8 mouse cellular contexts compared by ENCODE assay signal in genomic region chr11:12026638-12027037, GRCm38 (mm10). TPM values are rescaled to one million over a fixed set of nuclear protein-coding genes. Genes with fewer than 3 reads are reported as not detected.
DNase-seq lines count a peak whose midpoint lies in the region; ATAC-seq and TF ChIP-seq lines count a peak whose summit lies in the region.

No protein-coding gene starts in this region.

- 0 out of 2 replicates have a peak overlapping the region, but pooled peaks have one; percentile 54 for H3K27ac ChIP-seq in forebrain, embryonic 16.5 days (ENCODE audit: low read length)
- peak overlapping the region; percentile 57; the same call in 1 of the 2 replicates for H3K27ac ChIP-seq in neural tube, embryonic 13.5 days (replicated peaks)

- H3K27me3 ChIP-seq in forebrain, embryonic 16.5 days (replicated peaks; ENCODE audit: control insufficient read depth, insufficient read depth, low read length), result peaks cover 49% of the 10 kb centered on the region
- H3K27me3 ChIP-seq in neural tube, embryonic 13.5 days, result peaks cover 89% of the 10 kb centered on the region

- H3K36me3 ChIP-seq in forebrain, embryonic 16.5 days (ENCODE audit: control insufficient read depth, insufficient read depth), result 0 out of 2 replicates have a peak, but pooled peaks cover 2% of the 10 kb centered on the region
- H3K36me3 ChIP-seq in neural tube, embryonic 13.5 days, result peaks cover 10% of the 10 kb centered on the region

- no peak overlapping the region; the same call in 1 of the 2 replicates for H3K9ac ChIP-seq in forebrain, embryonic 16.5 days (replicated peaks; ENCODE audit: low read depth, low read length)
- peak overlapping the region; percentile 46 for H3K9ac ChIP-seq in neural tube, embryonic 13.5 days

- no peak; the same call in 1 of the 2 replicates for ATAC-seq in forebrain, embryonic 16.5 days
- peak; percentile 55 for ATAC-seq in neural tube, embryonic 13.5 days (ENCODE audit: low read depth)

- 50% methylated on average over 17 of the region's 17 CpGs for WGBS in forebrain, embryonic 16.5 days
- WGBS in neural tube, embryonic 13.5 days, result 46% methylated on average over 17 of the region's 17 CpGs

- H3K9me3 ChIP-seq in forebrain, embryonic 16.5 days (ENCODE audit: control insufficient read depth, low read length), result peaks cover 20% of the 10 kb centered on the region
- peaks cover 40% of the 10 kb centered on the region for H3K9me3 ChIP-seq in neural tube, embryonic 13.5 days

- TF ChIP-seq CTCF in brain, embryonic 14.5 days (IDR thresholded peaks at IDR 0.05; ENCODE audit: borderline replicate concordance, extremely low read depth, insufficient read depth, insufficient read length), result no peak

- 0 out of 2 replicates have a peak, but pooled peaks cover 8% of the 10 kb centered on the region for H3K4me1 ChIP-seq in forebrain, embryonic 16.5 days (replicated peaks; ENCODE audit: control insufficient read depth, insufficient read depth, low read length)
- no peaks in the 10 kb centered on the region for H3K4me1 ChIP-seq in neural tube, embryonic 13.5 days (replicated peaks)

- no peak for TF ChIP-seq POLR2A in brain, embryonic 14.5 days (IDR thresholded peaks at IDR 0.05; ENCODE audit: borderline replicate concordance, extremely low read depth, insufficient read depth, insufficient read length, poor library complexity, severe bottlenecking)

- peak; percentile 12 for DNase-seq in embryo, embryonic 11 days
- DNase-seq in embryo, embryonic 10.5 days (ENCODE audit: low spot score), result no peak
- DNase-seq in brain, embryonic 14.5 days (ENCODE audit: low read depth), result peak; percentile 69
- DNase-seq in left cerebral cortex, adult 11 months (ENCODE audit: low spot score), result peak; percentile 59
- no peak for DNase-seq in spleen, postnatal 14 days (ENCODE audit: low spot score in 2 of 2)
- DNase-seq in thymus, postnatal 36 days, result no peak

- H3K4me3 ChIP-seq in forebrain, embryonic 16.5 days (replicated peaks; ENCODE audit: low read length), result peak overlapping the region; percentile 44
- peak overlapping the region; percentile 42 for H3K4me3 ChIP-seq in neural tube, embryonic 13.5 days

- peak overlapping the region; percentile 61 for H3K4me2 ChIP-seq in forebrain, embryonic 16.5 days (ENCODE audit: low read length)
- H3K4me2 ChIP-seq in neural tube, embryonic 13.5 days, result peak overlapping the region; percentile 56

RNA-seq across cellular contexts. Expression of gene Grb10, which starts 11.8 kb away (rescaled TPM):
- 128 and 146 TPM in 2 replicates for polyA plus RNA-seq in brain, embryonic 14.5 days (2012; rRNA removed)
- 94.2 and 95.2 TPM in 2 replicates for polyA plus RNA-seq in forebrain, embryonic 16.5 days (2015; fragmentation: Nextera tagmentation; extraction: Ambion mirVana)
- 133 and 154 TPM in 2 replicates for polyA plus RNA-seq in neural tube, embryonic 13.5 days (2015; fragmentation: Nextera tagmentation; extraction: Ambion mirVana)

Comparison
In these comparisons a context has a peak if more than half of its experiments do, and no peak if none do; other contexts are left out.
1. DNase-seq: peak in embryo, embryonic 11 days (single experiment), brain, embryonic 14.5 days (single experiment) and left cerebral cortex, adult 11 months (single experiment); none in embryo, embryonic 10.5 days (single experiment), spleen, postnatal 14 days (0 of 2) and thymus, postnatal 36 days (0 of 2).